Mouse (Mus musculus): ENCODE measurements at regions not wholly inside any gene's neighbourhood (a gene's known extent, or its start where the extent isn't known, plus 50 kb on each side); places are given as distances from the start of the nearest gene placed in this dataset.

DNA sequence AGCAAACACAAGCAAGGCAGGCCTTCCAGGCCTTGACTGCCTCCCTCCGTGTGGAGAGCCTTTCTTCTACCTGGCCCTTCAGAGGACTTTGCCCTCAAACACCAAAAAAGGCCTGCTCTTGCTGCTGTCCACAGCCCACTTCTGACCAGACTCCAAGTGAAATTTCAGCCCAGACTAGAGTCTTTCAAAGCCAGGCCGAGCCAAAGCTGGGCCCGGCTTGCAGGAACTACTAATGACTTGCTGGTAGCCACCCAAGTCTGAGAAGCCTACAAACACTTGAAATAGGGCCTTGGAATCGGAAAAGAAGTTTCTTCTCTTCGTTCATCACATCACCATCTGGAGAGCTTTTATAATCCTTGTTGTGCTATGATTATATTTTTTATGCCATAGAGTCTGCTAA is 304.9 kb downstream of the Cog6 start:
- no peak for ATAC-seq (ENCODE audit: low FRiP score)

DNA sequence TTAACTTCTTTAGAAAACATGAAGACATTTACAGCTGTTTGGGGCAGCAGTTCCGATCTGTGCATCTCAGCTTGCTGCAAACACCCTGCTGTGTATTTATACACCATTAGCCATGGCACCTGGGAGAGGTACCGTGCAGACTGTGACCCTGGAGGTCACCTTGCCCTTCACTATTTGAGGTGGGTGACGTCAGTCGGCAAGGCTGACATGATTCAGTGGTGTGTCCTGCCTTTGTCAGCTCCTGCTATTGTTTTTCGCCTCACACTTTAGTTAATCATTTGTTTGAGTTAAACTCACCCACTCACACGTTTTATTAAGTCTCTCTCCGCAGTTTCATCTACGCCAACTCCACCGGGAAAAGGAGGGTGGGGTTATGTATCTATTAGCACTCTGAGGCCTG is 305.9 kb downstream of the Cog6 start:
- WGBS, result 49% methylated on average over 9 of the region's 9 CpGs
- Histone ChIP-seq H3K4me2 (replicated peaks; ENCODE audit: low read depth, low read length) (no peak overlapping the region), H3K36me3 (ENCODE audit: control insufficient read depth, insufficient read depth, low read length) (no peaks in the 10 kb centered on the region), H3K4me1 (replicated peaks; ENCODE audit: control insufficient read depth, insufficient read depth, low read length) (no peaks in the 10 kb centered on the region), H3K27me3 (ENCODE audit: control insufficient read depth, insufficient read depth, low read length) (no peaks in the 10 kb centered on the region), H3K4me3 (ENCODE audit: low read depth, low read length) (no peak overlapping the region), H3K9ac (ENCODE audit: low read depth, low read length) (no peak overlapping the region), H3K27ac (ENCODE audit: low read depth, low read length) (no peak overlapping the region), H3K9me3 (ENCODE audit: control insufficient read depth, low read length) (no peaks in the 10 kb centered on the region)
- ATAC-seq (ENCODE audit: low FRiP score) (no peak), DNase-seq (ENCODE audit: low spot score) (no peak)

More for the DNA sequence above, 304.9 kb downstream of the Cog6 start:
- DNase-seq (ENCODE audit: low spot score), result no peak
- H3K27ac ChIP-seq (ENCODE audit: low read depth, low read length), result no peak overlapping the region
- H3K36me3 ChIP-seq (ENCODE audit: control insufficient read depth, insufficient read depth, low read length), result no peaks in the 10 kb centered on the region
- no peaks in the 10 kb centered on the region for H3K9me3 ChIP-seq (ENCODE audit: control insufficient read depth, low read length)
- H3K9ac ChIP-seq (ENCODE audit: low read depth, low read length), result no peak overlapping the region
- H3K27me3 ChIP-seq (ENCODE audit: control insufficient read depth, insufficient read depth, low read length), result no peaks in the 10 kb centered on the region
- H3K4me2 ChIP-seq (replicated peaks; ENCODE audit: low read depth, low read length), result no peak overlapping the region
- no peaks in the 10 kb centered on the region for H3K4me1 ChIP-seq (replicated peaks; ENCODE audit: control insufficient read depth, insufficient read depth, low read length)
- 92% methylated on average over 5 of the region's 5 CpGs for WGBS
- H3K4me3 ChIP-seq (ENCODE audit: low read depth, low read length), result no peak overlapping the region

DNA sequence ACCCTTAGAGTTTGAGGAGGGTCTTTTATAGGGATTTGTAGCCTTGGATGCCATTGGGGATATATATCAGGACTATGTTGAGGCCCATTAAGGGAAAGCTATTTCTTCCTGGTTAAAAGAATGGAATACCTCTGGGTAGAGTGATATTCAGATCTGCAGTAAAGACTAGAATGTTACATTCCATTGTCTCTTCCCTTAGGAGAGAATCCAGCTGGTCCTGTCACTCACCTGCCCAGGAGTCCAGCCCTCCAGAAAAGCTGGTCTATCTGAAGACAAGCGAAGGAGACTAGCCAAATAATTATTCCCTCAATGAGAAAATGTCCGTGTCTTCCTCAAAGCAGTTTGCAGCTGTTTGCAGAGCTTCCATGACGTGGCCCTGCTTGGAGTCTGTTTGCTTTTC is 308.3 kb downstream of the Cog6 start:
- no peak overlapping the region for H3K4me3 ChIP-seq (ENCODE audit: low read depth, low read length)
- no peak overlapping the region for H3K4me2 ChIP-seq (replicated peaks; ENCODE audit: low read depth, low read length)
- ATAC-seq (ENCODE audit: low FRiP score) (no peak), DNase-seq (ENCODE audit: low spot score) (no peak)
- no peak overlapping the region for H3K9ac ChIP-seq (ENCODE audit: low read depth, low read length)
- H3K9me3 ChIP-seq (ENCODE audit: control insufficient read depth, low read length), result no peaks in the 10 kb centered on the region
- H3K27ac ChIP-seq (ENCODE audit: low read depth, low read length), result no peak overlapping the region
- no peaks in the 10 kb centered on the region for H3K36me3 ChIP-seq (ENCODE audit: control insufficient read depth, insufficient read depth, low read length)
- no peaks in the 10 kb centered on the region for H3K4me1 ChIP-seq (replicated peaks; ENCODE audit: control insufficient read depth, insufficient read depth, low read length)
- 69% methylated on average over 3 of the region's 3 CpGs for WGBS
- no peaks in the 10 kb centered on the region for H3K27me3 ChIP-seq (ENCODE audit: control insufficient read depth, insufficient read depth, low read length)

- WGBS, result 41% methylated on average over 1 of the region's 1 CpGs
- no peaks in the 10 kb centered on the region for H3K4me1 ChIP-seq (replicated peaks; ENCODE audit: control insufficient read depth, insufficient read depth, low read length)
- H3K27me3 ChIP-seq (ENCODE audit: control insufficient read depth, insufficient read depth, low read length), result no peaks in the 10 kb centered on the region
- ATAC-seq (ENCODE audit: low FRiP score), result no peak
- H3K4me3 ChIP-seq (ENCODE audit: low read depth, low read length), result no peak overlapping the region
- no peak overlapping the region for H3K9ac ChIP-seq (ENCODE audit: low read depth, low read length)
- no peak for DNase-seq (ENCODE audit: low spot score)
- no peaks in the 10 kb centered on the region for H3K36me3 ChIP-seq (ENCODE audit: control insufficient read depth, insufficient read depth, low read length)
- H3K4me2 ChIP-seq (replicated peaks; ENCODE audit: low read depth, low read length), result no peak overlapping the region
- no peaks in the 10 kb centered on the region for H3K9me3 ChIP-seq (ENCODE audit: control insufficient read depth, low read length)
- no peak overlapping the region for H3K27ac ChIP-seq (ENCODE audit: low read depth, low read length)
These were observed 308.7 kb downstream of the Cog6 start for GRCm38 (mm10) chr3:52708301-52708700.

DNA sequence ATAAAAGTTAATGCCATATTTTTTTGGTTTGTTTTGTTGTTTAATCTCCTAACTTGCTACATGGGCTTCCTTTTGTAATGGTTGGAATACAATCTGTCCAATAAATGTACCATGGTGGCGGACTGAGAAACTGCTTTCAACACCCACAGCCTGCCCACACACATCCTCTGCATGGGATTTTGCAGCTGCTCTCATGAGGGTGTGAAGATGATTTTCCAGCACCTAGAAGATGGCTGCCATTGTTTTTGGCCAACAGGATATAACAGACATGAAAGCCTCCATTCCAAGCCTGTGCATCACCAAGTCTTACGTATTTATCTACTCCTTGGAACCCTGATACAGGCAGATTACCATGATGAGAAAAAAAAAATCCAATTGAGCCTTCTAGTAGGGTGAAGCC is 310.4 kb downstream of the Cog6 start:
- Histone ChIP-seq H3K27me3 (ENCODE audit: control insufficient read depth, insufficient read depth, low read length) (no peaks in the 10 kb centered on the region), H3K4me2 (replicated peaks; ENCODE audit: low read depth, low read length) (no peak overlapping the region), H3K4me1 (replicated peaks; ENCODE audit: control insufficient read depth, insufficient read depth, low read length) (no peaks in the 10 kb centered on the region), H3K36me3 (ENCODE audit: control insufficient read depth, insufficient read depth, low read length) (no peaks in the 10 kb centered on the region), H3K27ac (ENCODE audit: low read depth, low read length) (no peak overlapping the region), H3K9me3 (ENCODE audit: control insufficient read depth, low read length) (no peaks in the 10 kb centered on the region), H3K4me3 (ENCODE audit: low read depth, low read length) (no peak overlapping the region), H3K9ac (ENCODE audit: low read depth, low read length) (no peak overlapping the region)
- ATAC-seq (ENCODE audit: low FRiP score) (no peak), DNase-seq (ENCODE audit: low spot score) (no peak)
- 82% methylated on average over 2 of the region's 2 CpGs for WGBS

GRCm38 (mm10) chr3:52703751-52704150 is 313.3 kb downstream of the Cog6 start:
- Histone ChIP-seq H3K4me2 (replicated peaks; ENCODE audit: low read depth, low read length) (no peak overlapping the region), H3K36me3 (ENCODE audit: control insufficient read depth, insufficient read depth, low read length) (no peaks in the 10 kb centered on the region), H3K4me3 (ENCODE audit: low read depth, low read length) (no peak overlapping the region), H3K27me3 (ENCODE audit: control insufficient read depth, insufficient read depth, low read length) (no peaks in the 10 kb centered on the region), H3K9me3 (ENCODE audit: control insufficient read depth, low read length) (no peaks in the 10 kb centered on the region), H3K27ac (ENCODE audit: low read depth, low read length) (no peak overlapping the region), H3K9ac (ENCODE audit: low read depth, low read length) (no peak overlapping the region), H3K4me1 (replicated peaks; ENCODE audit: control insufficient read depth, insufficient read depth, low read length) (no peaks in the 10 kb centered on the region)
- DNase-seq (ENCODE audit: low spot score), result no peak
- WGBS, result 90% methylated on average over 6 of the region's 6 CpGs
- ATAC-seq (ENCODE audit: low FRiP score), result no peak

DNA sequence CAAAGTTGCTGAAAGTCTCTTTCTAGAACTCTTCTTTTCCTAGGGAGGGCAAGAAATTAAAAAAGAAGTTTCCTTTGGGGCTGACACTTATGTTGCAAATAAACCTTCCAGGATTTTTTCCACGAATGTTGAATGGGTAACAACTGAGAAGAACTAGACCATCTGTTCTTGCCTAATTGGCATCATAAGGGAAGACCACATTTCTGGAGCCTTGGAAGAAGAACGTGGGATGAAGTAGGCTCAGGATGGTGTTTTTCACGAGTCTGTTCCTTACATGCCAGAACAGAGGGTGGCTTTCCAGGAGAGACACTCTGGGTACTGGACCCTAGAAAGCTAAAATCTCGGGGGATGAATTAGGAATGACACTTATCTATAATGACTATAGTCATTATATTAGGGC is 314.1 kb downstream of the Cog6 start:
- no peak for ATAC-seq (ENCODE audit: low FRiP score)

DNA sequence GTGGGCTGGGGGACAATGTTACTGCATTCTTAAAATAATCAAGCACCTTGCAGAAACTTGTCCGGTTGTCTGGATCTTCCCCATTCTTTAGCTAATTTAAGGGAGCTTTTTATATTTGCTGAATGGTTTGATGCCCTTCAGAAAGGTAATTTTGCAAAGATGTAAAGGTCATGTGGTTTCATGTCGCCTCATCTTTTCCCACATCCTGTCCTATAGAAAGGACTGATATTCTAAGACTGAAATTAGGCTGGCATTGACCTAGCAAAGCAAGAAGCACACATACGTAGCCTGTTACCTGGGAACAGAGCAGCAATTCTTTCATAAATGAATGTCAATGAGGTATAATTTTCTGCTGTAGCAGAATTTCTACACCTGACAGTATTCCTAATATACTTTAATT is 315.4 kb downstream of the Cog6 start:
- ATAC-seq (ENCODE audit: low FRiP score), result no peak
- Histone ChIP-seq H3K27me3 (ENCODE audit: control insufficient read depth, insufficient read depth, low read length) (no peaks in the 10 kb centered on the region), H3K27ac (ENCODE audit: low read depth, low read length) (no peak overlapping the region), H3K36me3 (ENCODE audit: control insufficient read depth, insufficient read depth, low read length) (no peaks in the 10 kb centered on the region), H3K9me3 (ENCODE audit: control insufficient read depth, low read length) (no peaks in the 10 kb centered on the region), H3K4me1 (replicated peaks; ENCODE audit: control insufficient read depth, insufficient read depth, low read length) (no peaks in the 10 kb centered on the region), H3K9ac (ENCODE audit: low read depth, low read length) (no peak overlapping the region), H3K4me2 (replicated peaks; ENCODE audit: low read depth, low read length) (no peak overlapping the region), H3K4me3 (ENCODE audit: low read depth, low read length) (no peak overlapping the region)
- no peak for DNase-seq (ENCODE audit: low spot score)
- 83% methylated on average over 3 of the region's 3 CpGs for WGBS

More for the DNA sequence above, 314.1 kb downstream of the Cog6 start:
- Histone ChIP-seq H3K9ac (ENCODE audit: low read depth, low read length) (no peak overlapping the region), H3K4me3 (ENCODE audit: low read depth, low read length) (no peak overlapping the region), H3K9me3 (ENCODE audit: control insufficient read depth, low read length) (no peaks in the 10 kb centered on the region), H3K4me1 (replicated peaks; ENCODE audit: control insufficient read depth, insufficient read depth, low read length) (no peaks in the 10 kb centered on the region), H3K36me3 (ENCODE audit: control insufficient read depth, insufficient read depth, low read length) (no peaks in the 10 kb centered on the region), H3K27ac (ENCODE audit: low read depth, low read length) (no peak overlapping the region), H3K4me2 (replicated peaks; ENCODE audit: low read depth, low read length) (no peak overlapping the region), H3K27me3 (ENCODE audit: control insufficient read depth, insufficient read depth, low read length) (no peaks in the 10 kb centered on the region)
- no peak for DNase-seq (ENCODE audit: low spot score)
- 80% methylated on average over 4 of the region's 4 CpGs for WGBS

GRCm38 (mm10) chr3:52693813-52694212 is 323.2 kb downstream of the Cog6 start:
- Histone ChIP-seq H3K36me3 (ENCODE audit: control insufficient read depth, insufficient read depth, low read length) (no peaks in the 10 kb centered on the region), H3K4me2 (replicated peaks; ENCODE audit: low read depth, low read length) (no peak overlapping the region), H3K4me1 (replicated peaks; ENCODE audit: control insufficient read depth, insufficient read depth, low read length) (no peaks in the 10 kb centered on the region), H3K9me3 (ENCODE audit: control insufficient read depth, low read length) (no peaks in the 10 kb centered on the region), H3K27ac (ENCODE audit: low read depth, low read length) (no peak overlapping the region), H3K9ac (ENCODE audit: low read depth, low read length) (no peak overlapping the region), H3K27me3 (ENCODE audit: control insufficient read depth, insufficient read depth, low read length) (no peaks in the 10 kb centered on the region), H3K4me3 (ENCODE audit: low read depth, low read length) (no peak overlapping the region)
- no peak for DNase-seq (ENCODE audit: low spot score)
- no peak for ATAC-seq (ENCODE audit: low FRiP score)
- WGBS, result 63% methylated on average over 2 of the region's 2 CpGs

All from hindbrain, embryonic 11.5 days (tissue).